19 mouse cellular contexts compared by ENCODE assay signal in genomic region chr9:88350317-88350716, GRCm38 (mm10). TPM values are rescaled to one million over a fixed set of nuclear protein-coding genes. Genes with fewer than 3 reads are reported as not detected.
DNase-seq lines count a peak whose midpoint lies in the region; ATAC-seq and TF ChIP-seq lines count a peak whose summit lies in the region.
"Had no signal": no experiment of that assay in that cellular context is flagged by ENCODE, and none has a peak within 500 bp of the region (broad histone marks: within the 10 kb centered on the region; RNA-seq: fewer than 3 reads in every experiment).

No protein-coding gene starts in this region.

- H3K27me3 ChIP-seq in lung, embryonic 14.5 days (ENCODE audit: insufficient read depth, low read length) = no peaks in the 10 kb centered on the region
- H3K27me3 ChIP-seq in stomach, postnatal 0 days (ENCODE audit: control insufficient read depth, insufficient read depth, low read length) = no peaks in the 10 kb centered on the region
- H3K27me3 ChIP-seq: embryonic facial prominence, embryonic 12.5 days; forebrain, embryonic 13.5 days; forebrain, embryonic 15.5 days had no signal

- TF ChIP-seq EP300 in stomach, postnatal 0 days (optimal IDR thresholded peaks at IDR 0.05) = no peak

- H3K4me3 ChIP-seq in lung, embryonic 14.5 days (ENCODE audit: low read depth, low read length) = no peak overlapping the region
- H3K4me3 ChIP-seq in stomach, postnatal 0 days (ENCODE audit: low read depth, low read length) = no peak overlapping the region
- H3K4me3 ChIP-seq: embryonic facial prominence, embryonic 10.5 days; embryonic facial prominence, embryonic 12.5 days; forebrain, embryonic 13.5 days; forebrain, embryonic 15.5 days had no signal

- ATAC-seq in lung, embryonic 14.5 days (ENCODE audit: insufficient read depth) = 0 out of 2 replicates have a peak, but pooled peaks have one; percentile 54
- ATAC-seq in stomach, postnatal 0 days (ENCODE audit: low FRiP score, low TSS enrichment) = peak; percentile 48
- ATAC-seq: forebrain, embryonic 13.5 days; forebrain, embryonic 15.5 days had no signal

- 56% methylated on average over 1 of the region's 1 CpGs for WGBS in lung, embryonic 14.5 days
- 60% methylated on average over 1 of the region's 1 CpGs for WGBS in stomach, postnatal 0 days

- H3K9ac ChIP-seq in lung, embryonic 14.5 days = no peak overlapping the region
- H3K9ac ChIP-seq in stomach, postnatal 0 days (ENCODE audit: low read length) = no peak overlapping the region
- H3K9ac ChIP-seq: embryonic facial prominence, embryonic 12.5 days; forebrain, embryonic 13.5 days; forebrain, embryonic 15.5 days had no signal

- H3K27ac ChIP-seq in lung, embryonic 14.5 days (ENCODE audit: low read depth) = no peak overlapping the region
- peak overlapping the region; percentile 53 for H3K27ac ChIP-seq in stomach, postnatal 0 days (replicated peaks)
- H3K27ac ChIP-seq: embryonic facial prominence, embryonic 10.5 days; embryonic facial prominence, embryonic 12.5 days; forebrain, embryonic 13.5 days; forebrain, embryonic 15.5 days had no signal

- no peaks in the 10 kb centered on the region for H3K4me1 ChIP-seq in lung, embryonic 14.5 days (ENCODE audit: insufficient read depth)
- H3K4me1 ChIP-seq in stomach, postnatal 0 days (replicated peaks; ENCODE audit: control insufficient read depth, insufficient read depth) = peaks cover 3% of the 10 kb centered on the region; the same call in 1 of the 2 replicates
- H3K4me1 ChIP-seq: forebrain, embryonic 15.5 days had no signal

- H3K9me3 ChIP-seq in lung, embryonic 14.5 days (ENCODE audit: low read depth, low read length) = no peaks in the 10 kb centered on the region
- no peaks in the 10 kb centered on the region for H3K9me3 ChIP-seq in stomach, postnatal 0 days (ENCODE audit: control insufficient read depth, low read length)
- H3K9me3 ChIP-seq: embryonic facial prominence, embryonic 10.5 days; embryonic facial prominence, embryonic 12.5 days; forebrain, embryonic 13.5 days; forebrain, embryonic 15.5 days had no signal

- no peak for DNase-seq in lung, embryonic 14.5 days
- no peak for DNase-seq in lung, postnatal 10 days
- peak; percentile 47 for DNase-seq in lung, postnatal 25 days (ENCODE audit: low spot score)
- DNase-seq in lung, postnatal 4 days = no peak
- DNase-seq in lung, postnatal 36 days = peak; percentile 47
- DNase-seq in stomach, postnatal 0 days (ENCODE audit: low spot score) = no peak
- no peak for DNase-seq in adrenal gland, postnatal 4 days (ENCODE audit: low spot score in 2 of 2)
- DNase-seq: adrenal gland, adult 2 months; adrenal gland, postnatal 10 days; adrenal gland, postnatal 25 days; cerebellum, adult 11-12 months; cerebellum, adult 2 months; cerebellum, adult 9-10 months; cerebellum, postnatal 10 days; cerebellum, postnatal 25 days had no signal

- no peaks in the 10 kb centered on the region for H3K36me3 ChIP-seq in lung, embryonic 14.5 days (ENCODE audit: insufficient read depth)
- H3K36me3 ChIP-seq in stomach, postnatal 0 days (ENCODE audit: control insufficient read depth, insufficient read depth, low read length) = no peaks in the 10 kb centered on the region
- H3K36me3 ChIP-seq: embryonic facial prominence, embryonic 10.5 days; embryonic facial prominence, embryonic 12.5 days; forebrain, embryonic 15.5 days had no signal

- TF ChIP-seq CTCF in lung, embryonic 14.5 days (IDR thresholded peaks at IDR 0.05; ENCODE audit: low read depth) = no peak
- TF ChIP-seq CTCF in stomach, postnatal 0 days (IDR thresholded peaks at IDR 0.05; ENCODE audit: low read depth) = no peak

- no peak overlapping the region for H3K4me2 ChIP-seq in lung, embryonic 14.5 days
- no peak overlapping the region for H3K4me2 ChIP-seq in stomach, postnatal 0 days (replicated peaks; ENCODE audit: low read depth)
- H3K4me2 ChIP-seq: embryonic facial prominence, embryonic 12.5 days; forebrain, embryonic 13.5 days; forebrain, embryonic 15.5 days had no signal

RNA-seq across cellular contexts. Expression of gene Nt5e, which starts 23.3 kb away (rescaled TPM):
- polyA plus RNA-seq in lung, embryonic 14.5 days (2014; fragmentation: Nextera tagmentation; extraction: Ambion mirVana) = 2.1 and 2.3 TPM in 2 replicates
- 52.7 and 55.9 TPM in 2 replicates for polyA plus RNA-seq in stomach, postnatal 0 days (2015; fragmentation: Nextera tagmentation; extraction: Ambion mirVana)
- 10 to 100 TPM; 24.2 to 28.3 TPM for total RNA-seq in adrenal gland, postnatal 4 days (2021)

Comparison
In these comparisons a context has a peak if more than half of its experiments do, and no peak if none do; other contexts are left out.
1. DNase-seq: peak in lung, postnatal 25 days (single experiment) and lung, postnatal 36 days (single experiment); none in lung, embryonic 14.5 days (single experiment), lung, postnatal 10 days (single experiment), lung, postnatal 4 days (0 of 2), stomach, postnatal 0 days (single experiment) and adrenal gland, postnatal 4 days (0 of 2).
2. RNA of gene Nt5e, which starts 23.3 kb away (polyA plus RNA-seq): 52.7 to 55.9 TPM in stomach, postnatal 0 days; 2.1 to 2.3 TPM in lung, embryonic 14.5 days; every median in the first group is over 10 times any median in the second.